Comparison of ENCODE assay signal across 17 mouse cellular contexts in genomic region chr1:85856266-85856665, GRCm38 (mm10). TPM values are rescaled to one million over a fixed set of nuclear protein-coding genes. Genes with fewer than 3 reads are reported as not detected.
DNase-seq lines count a peak whose midpoint lies in the region; TF ChIP-seq lines count a peak whose summit lies in the region.
"Had no signal": no experiment of that assay in that cellular context is flagged by ENCODE, and none has a peak within 500 bp of the region (broad histone marks: within the 10 kb centered on the region; RNA-seq: fewer than 3 reads in every experiment).

No protein-coding gene starts in this region.

- H3K9ac ChIP-seq in heart, adult 2 months (ENCODE audit: low read depth, low read length), result no peak overlapping the region
- H3K9ac ChIP-seq in MEL (ENCODE audit: control insufficient read depth, low read depth, low read length, poor library complexity, severe bottlenecking), result no peak overlapping the region

- TF ChIP-seq POLR2A in heart, adult 2 months (IDR thresholded peaks at IDR 0.05; ENCODE audit: insufficient read depth, low read depth, low read length), result no peak
- TF ChIP-seq POLR2A in MEL (IDR thresholded peaks at IDR 0.05; ENCODE audit: control insufficient read depth in 1 of 2, insufficient read depth in 1 of 2, low read depth in 1 of 2, low read length in 2 of 2, poor library complexity in 1 of 2), result no peak

- TF ChIP-seq RAD21 in MEL (IDR thresholded peaks at IDR 0.05; ENCODE audit: low read depth, low read length), result no peak

- H3K79me2 ChIP-seq in heart, adult 2 months (replicated peaks; ENCODE audit: control insufficient read depth, insufficient read depth, low read length), result no peaks in the 10 kb centered on the region
- no peaks in the 10 kb centered on the region for H3K79me2 ChIP-seq in MEL (ENCODE audit: control insufficient read depth, insufficient read depth, low read length, poor library complexity)

- WGBS in heart, adult 2 months, result 47% methylated on average over 3 of the region's 3 CpGs

- no peaks in the 10 kb centered on the region for H3K27me3 ChIP-seq in heart, adult 2 months (ENCODE audit: control insufficient read depth, insufficient read depth, low read length)
- no peaks in the 10 kb centered on the region for H3K27me3 ChIP-seq in MEL (ENCODE audit: control insufficient read depth in 1 of 2, insufficient read depth in 2 of 2, low read length in 2 of 2)
- H3K27me3 ChIP-seq: CH12.LX, Patski had no signal

- intact Hi-C loops in heart, adult 2 months (cut with DNase I), result no loop called here

- TF ChIP-seq CTCF in heart, adult 2 months (IDR thresholded peaks at IDR 0.05), result no peak
- TF ChIP-seq CTCF in MEL (IDR thresholded peaks at IDR 0.05 in 2 of 3, conservative IDR thresholded peaks at IDR 0.05 in 1 of 3; ENCODE audit: control insufficient read depth in 1 of 3, insufficient read depth in 1 of 3, low read depth in 2 of 3, low read length in 3 of 3, poor library complexity in 1 of 3, severe bottlenecking in 1 of 3), result no peak

- no peaks in the 10 kb centered on the region for H3K4me1 ChIP-seq in heart, adult 2 months (ENCODE audit: control insufficient read depth, insufficient read depth, low read length)
- H3K4me1 ChIP-seq in MEL (ENCODE audit: control insufficient read depth in 1 of 2, insufficient read depth in 2 of 2, low read length in 2 of 2), result peaks cover 5 to 10% of the 10 kb centered on the region in 2 experiments

- peak; percentile 18 for DNase-seq in heart, adult 11 months
- no peak for DNase-seq in heart, adult 2 months
- DNase-seq in MEL (ENCODE audit: low read depth, low spot score), result peak; percentile 38
- no peak for DNase-seq in frontal cortex, postnatal 14 days (ENCODE audit: low spot score in 2 of 2)
- DNase-seq: adrenal gland, adult 2 months; adrenal gland, adult 8-10 months; adrenal gland, postnatal 10 days; adrenal gland, postnatal 14 days; adrenal gland, postnatal 25 days; adrenal gland, postnatal 36 days; B cell, adult 2 months; cerebellum, adult 11 months; cerebellum, adult 11-12 months; cerebellum, adult 18-20 months; cerebellum, adult 2 months had no signal

- no peak overlapping the region for H3K27ac ChIP-seq in heart, adult 2 months
- H3K27ac ChIP-seq in MEL (ENCODE audit: control insufficient read depth, low read depth, low read length), result peak overlapping the region; percentile 24; the same call in 1 of the 2 replicates

- no peaks in the 10 kb centered on the region for H3K36me3 ChIP-seq in heart, adult 2 months (ENCODE audit: control insufficient read depth, insufficient read depth, low read length)
- H3K36me3 ChIP-seq in MEL (ENCODE audit: control insufficient read depth in 1 of 2, insufficient read depth in 2 of 2, low read length in 2 of 2), result peaks cover 0 to 9% of the 10 kb centered on the region in 2 experiments; a peak in 2 of 4 replicates

- H3K9me3 ChIP-seq in MEL (replicated peaks; ENCODE audit: insufficient read depth, low read length), result no peaks in the 10 kb centered on the region

- no peak overlapping the region for H3K4me3 ChIP-seq in heart, adult 2 months
- no peak overlapping the region for H3K4me3 ChIP-seq in MEL (ENCODE audit: control insufficient read depth in 1 of 2, insufficient read depth in 1 of 2, low read depth in 2 of 2, low read length in 2 of 2)

- no peak for TF ChIP-seq EP300 in heart, adult 2 months (IDR thresholded peaks at IDR 0.05; ENCODE audit: insufficient read depth, low read depth, low read length)
- peak; percentile 61 to 63; a peak in 3 of 4 replicates for TF ChIP-seq EP300 in MEL (IDR thresholded peaks at IDR 0.05; ENCODE audit: low read depth in 1 of 2, low read length in 2 of 2)

TF ChIP-seq in MEL, 35 proteins besides CTCF, POLR2A, EP300 and RAD21:
- TF ChIP-seq MAX (IDR thresholded peaks at IDR 0.05; ENCODE audit: low read length) (no peak), TCF12 (IDR thresholded peaks at IDR 0.05; ENCODE audit: low read depth, low read length) (peak; percentile 68), SMC3 (IDR thresholded peaks at IDR 0.05; ENCODE audit: low read depth, low read length) (no peak), USF1 (IDR thresholded peaks at IDR 0.05; ENCODE audit: low read depth, low read length) (no peak), POLR2AphosphoS5 (IDR thresholded peaks at IDR 0.05; ENCODE audit: borderline replicate concordance, low read depth, low read length) (no peak), ETS1 (IDR thresholded peaks at IDR 0.05; ENCODE audit: low read depth, low read length) (peak; percentile 44; the same call in 1 of the 2 replicates), ZC3H11A (IDR thresholded peaks at IDR 0.05; ENCODE audit: low read depth, low read length) (no peak), NELFE (IDR thresholded peaks at IDR 0.05; ENCODE audit: low read depth, low read length) (no peak), RCOR1 (IDR thresholded peaks at IDR 0.05; ENCODE audit: low read depth, low read length) (0 out of 2 replicates have a peak, but pooled peaks have one; percentile 20), GATA1 (IDR thresholded peaks at IDR 0.05; ENCODE audit: low read depth, low read length) (peak; percentile 86), USF2 (IDR thresholded peaks at IDR 0.05; ENCODE audit: borderline replicate concordance in 1 of 2, insufficient read depth in 1 of 2, low read depth in 1 of 2, low read length in 2 of 2) (no peak)

RNA-seq across cellular contexts. Expression of gene Itm2c, which starts 37.8 kb away (rescaled TPM):
- total RNA-seq in heart, adult 2 months (2021), result 10 to 100 TPM; 60.3 to 62.0 TPM
- 101 and 137 TPM in 2 replicates for polyA plus RNA-seq in heart, adult 2 months (2012; rRNA removed)
- total RNA-seq in MEL (2012; rRNA removed), result 22.6 and 24.8 TPM in 2 replicates
- polyA plus RNA-seq in MEL (2012; ENCODE audit: insufficient read depth in 1 of 2, insufficient read length in 2 of 2, low read depth in 1 of 2, low replicate concordance in 2 of 2, missing spikeins in 1 of 2), result 10 to 100 TPM in 1 of 2 experiments, not detected in 1; 28.2 TPM

Comparison
In these comparisons a context has a peak if more than half of its experiments do, and no peak if none do; other contexts are left out.
1. DNase-seq: peak in heart, adult 11 months (single experiment) and MEL (single experiment); none in heart, adult 2 months (0 of 2) and frontal cortex, postnatal 14 days (0 of 2).